ENCODE assay signal across 24 mouse cellular contexts in genomic region chr7:128842561-128842960, GRCm38 (mm10).
A peak's percentile ranks its signal among the peaks of the same experiment; 100 is the strongest.
DNase-seq lines count a peak whose midpoint lies in the region; ATAC-seq lines count a peak whose summit lies in the region.
"Had no signal": no experiment of that assay in that cellular context is flagged by ENCODE, and none has a peak within 500 bp of the region (broad histone marks: within the 10 kb centered on the region; RNA-seq: fewer than 3 reads in every experiment).

No protein-coding gene starts in this region.

- no peak overlapping the region for H3K4me2 ChIP-seq in heart, embryonic 11.5 days
- H3K4me2 ChIP-seq in hindbrain, embryonic 14.5 days (replicated peaks), result no peak overlapping the region
- no peak overlapping the region for H3K4me2 ChIP-seq in hindbrain, embryonic 16.5 days (ENCODE audit: low read length)
- H3K4me2 ChIP-seq in intestine, embryonic 16.5 days (ENCODE audit: low read depth, low read length), result no peak overlapping the region
- H3K4me2 ChIP-seq: embryonic facial prominence, embryonic 12.5 days; forebrain, embryonic 13.5 days; forebrain, embryonic 15.5 days had no signal

- H3K4me1 ChIP-seq in heart, embryonic 11.5 days (ENCODE audit: control insufficient read depth, insufficient read depth, low read length), result no peaks in the 10 kb centered on the region
- no peaks in the 10 kb centered on the region for H3K4me1 ChIP-seq in hindbrain, embryonic 14.5 days (replicated peaks; ENCODE audit: control insufficient read depth, insufficient read depth, low read length)
- H3K4me1 ChIP-seq in hindbrain, embryonic 16.5 days (ENCODE audit: control insufficient read depth, insufficient read depth, low read depth, low read length), result no peaks in the 10 kb centered on the region
- no peaks in the 10 kb centered on the region for H3K4me1 ChIP-seq in intestine, embryonic 16.5 days (ENCODE audit: control insufficient read depth, insufficient read depth, low read length)
- H3K4me1 ChIP-seq: embryonic facial prominence, embryonic 10.5 days; embryonic facial prominence, embryonic 12.5 days; forebrain, embryonic 13.5 days; forebrain, embryonic 15.5 days had no signal

- no peak overlapping the region for H3K27ac ChIP-seq in heart, embryonic 11.5 days (ENCODE audit: low read depth, low read length)
- H3K27ac ChIP-seq in hindbrain, embryonic 14.5 days, result no peak overlapping the region
- H3K27ac ChIP-seq in hindbrain, embryonic 16.5 days (ENCODE audit: low read depth, low read length), result no peak overlapping the region
- H3K27ac ChIP-seq in intestine, embryonic 16.5 days (ENCODE audit: low read length), result no peak overlapping the region
- H3K27ac ChIP-seq: embryonic facial prominence, embryonic 10.5 days; embryonic facial prominence, embryonic 12.5 days; forebrain, embryonic 13.5 days; forebrain, embryonic 15.5 days had no signal

- H3K9ac ChIP-seq in heart, embryonic 11.5 days (ENCODE audit: low read depth, low read length), result no peak overlapping the region
- H3K9ac ChIP-seq in hindbrain, embryonic 14.5 days, result no peak overlapping the region
- H3K9ac ChIP-seq in hindbrain, embryonic 16.5 days (ENCODE audit: low read depth, low read length), result no peak overlapping the region
- no peak overlapping the region for H3K9ac ChIP-seq in intestine, embryonic 16.5 days (ENCODE audit: low read depth, low read length)
- H3K9ac ChIP-seq: embryonic facial prominence, embryonic 12.5 days; forebrain, embryonic 13.5 days; forebrain, embryonic 15.5 days; forebrain, postnatal 0 days had no signal

- WGBS in heart, embryonic 11.5 days (ENCODE audit: insufficient replicate concordance), result 89% methylated on average over 10 of the region's 10 CpGs
- WGBS in hindbrain, embryonic 14.5 days, result 93% methylated on average over 10 of the region's 10 CpGs
- 96% methylated on average over 10 of the region's 10 CpGs for WGBS in hindbrain, embryonic 16.5 days
- WGBS in intestine, embryonic 16.5 days, result 93% methylated on average over 10 of the region's 10 CpGs

- peak; percentile 72 for DNase-seq in heart, adult 11 months
- DNase-seq in hindbrain, embryonic 14.5 days (ENCODE audit: low spot score), result peak; percentile 16
- DNase-seq in R1 (ENCODE audit: low read depth, low spot score), result peak; percentile 23
- DNase-seq: adrenal gland, adult 8-10 months; adrenal gland, postnatal 14 days; adrenal gland, postnatal 36 days; B cell, adult 2 months; cerebellum, adult 11-12 months; cerebellum, adult 2 months; cerebellum, adult 9-10 months; cerebellum, postnatal 10 days; cerebellum, postnatal 25 days; forebrain, postnatal 0 days had no signal

- no peak for ATAC-seq in heart, embryonic 11.5 days (replicated peaks; ENCODE audit: insufficient number of reproducible peaks, low FRiP score, low TSS enrichment)
- no peak for ATAC-seq in hindbrain, embryonic 14.5 days (ENCODE audit: low FRiP score)
- ATAC-seq in hindbrain, embryonic 16.5 days, result no peak
- ATAC-seq in intestine, embryonic 16.5 days, result no peak
- ATAC-seq: activated CD4-positive, CD25-positive, alpha-beta regulatory T cell, adult 4 months; CD4-positive, CD25-positive, alpha-beta regulatory T cell, adult 4 months; forebrain, embryonic 13.5 days; forebrain, embryonic 15.5 days; forebrain, postnatal 0 days; Patski had no signal

- no peaks in the 10 kb centered on the region for H3K36me3 ChIP-seq in heart, embryonic 11.5 days (ENCODE audit: control insufficient read depth, insufficient read depth, low read length)
- H3K36me3 ChIP-seq in hindbrain, embryonic 14.5 days (replicated peaks; ENCODE audit: control insufficient read depth, insufficient read depth), result no peaks in the 10 kb centered on the region
- no peaks in the 10 kb centered on the region for H3K36me3 ChIP-seq in hindbrain, embryonic 16.5 days (ENCODE audit: control insufficient read depth, insufficient read depth, low read length)
- no peaks in the 10 kb centered on the region for H3K36me3 ChIP-seq in intestine, embryonic 16.5 days (ENCODE audit: control insufficient read depth, insufficient read depth, low read length)
- H3K36me3 ChIP-seq: embryonic facial prominence, embryonic 10.5 days; embryonic facial prominence, embryonic 12.5 days; forebrain, embryonic 15.5 days; G1E had no signal

- no peaks in the 10 kb centered on the region for H3K9me3 ChIP-seq in heart, embryonic 11.5 days (replicated peaks; ENCODE audit: control insufficient read depth, low read length)
- H3K9me3 ChIP-seq in hindbrain, embryonic 14.5 days (ENCODE audit: control insufficient read depth, low read length), result no peaks in the 10 kb centered on the region
- H3K9me3 ChIP-seq in hindbrain, embryonic 16.5 days (ENCODE audit: control insufficient read depth, low read length), result no peaks in the 10 kb centered on the region
- no peaks in the 10 kb centered on the region for H3K9me3 ChIP-seq in intestine, embryonic 16.5 days (ENCODE audit: control insufficient read depth, low read length)
- H3K9me3 ChIP-seq: embryonic facial prominence, embryonic 10.5 days; embryonic facial prominence, embryonic 12.5 days; forebrain, embryonic 13.5 days; forebrain, embryonic 15.5 days; G1E had no signal

- no peaks in the 10 kb centered on the region for H3K27me3 ChIP-seq in heart, embryonic 11.5 days (ENCODE audit: control insufficient read depth, insufficient read depth, low read length)
- H3K27me3 ChIP-seq in hindbrain, embryonic 14.5 days (ENCODE audit: control insufficient read depth, insufficient read depth, low read length), result no peaks in the 10 kb centered on the region
- H3K27me3 ChIP-seq in hindbrain, embryonic 16.5 days (replicated peaks; ENCODE audit: control insufficient read depth, insufficient read depth, low read length), result no peaks in the 10 kb centered on the region
- H3K27me3 ChIP-seq in intestine, embryonic 16.5 days (replicated peaks; ENCODE audit: control insufficient read depth, insufficient read depth, low read length), result no peaks in the 10 kb centered on the region
- H3K27me3 ChIP-seq: embryonic facial prominence, embryonic 12.5 days; forebrain, embryonic 13.5 days; forebrain, embryonic 15.5 days; Patski had no signal

- no peak overlapping the region for H3K4me3 ChIP-seq in heart, embryonic 11.5 days (ENCODE audit: low read depth, low read length)
- H3K4me3 ChIP-seq in hindbrain, embryonic 14.5 days (replicated peaks; ENCODE audit: low read length), result no peak overlapping the region
- no peak overlapping the region for H3K4me3 ChIP-seq in hindbrain, embryonic 16.5 days (ENCODE audit: low read length)
- H3K4me3 ChIP-seq in intestine, embryonic 16.5 days (ENCODE audit: low read length), result no peak overlapping the region
- H3K4me3 ChIP-seq: embryonic facial prominence, embryonic 10.5 days; embryonic facial prominence, embryonic 12.5 days; forebrain, embryonic 13.5 days; forebrain, embryonic 15.5 days had no signal

Comparison
In these comparisons a context has a peak if more than half of its experiments do, and no peak if none do; other contexts are left out.
1. DNase-seq: peak in every context shown above with its lines; median percentile 72 in heart, adult 11 months; 23 in R1; 16 in hindbrain, embryonic 14.5 days.